Mouse (Mus musculus) CH12.LX (cell line): ENCODE results near the gene Oxsr1. TPM values are rescaled to one million over a fixed set of nuclear protein-coding genes. Genes with fewer than 3 reads are reported as not detected.

Experiments used
- DNase-seq: peaks from one replicate; pipeline ENCODE4 v3.0.0-alpha.2; 2013; ENCODE audit errors: extremely low read depth
- H3K27ac ChIP-seq: 2 replicates; pipeline ENCODE4 v1.5.1; 2012; ENCODE audit warnings: low read depth, mild to moderate bottlenecking, control low read depth, moderate library complexity; ENCODE audit not compliant: insufficient read depth
- H3K27me3 ChIP-seq: replicated peaks from 2 replicates; pipeline ENCODE3; 2012; ENCODE audit warnings: inconsistent platforms
- H3K36me3 ChIP-seq, 2 experiments: replicated peaks in 1 of 2; 2 replicates each; pipeline versions ENCODE3 to v1.6.1; 2012; ENCODE audit warnings: inconsistent platforms in 1 of 2, low read length in 1 of 2, mild to moderate bottlenecking in 1 of 2, mixed read lengths in 1 of 2, moderate library complexity in 1 of 2; ENCODE audit not compliant: control insufficient read depth in 1 of 2, insufficient read depth in 1 of 2
- H3K4me1 ChIP-seq, 2 experiments: 2 replicates each; pipeline ENCODE4 v1.6.1; 2012; ENCODE audit warnings: inconsistent platforms in 1 of 2, moderate library complexity in 1 of 2; ENCODE audit not compliant: insufficient read depth in 2 of 2, control insufficient read depth in 1 of 2
- H3K4me2 ChIP-seq: 2 replicates; pipeline ENCODE4 v1.6.1; 2012; ENCODE audit warnings: low read depth, mild to moderate bottlenecking, control low read depth; ENCODE audit not compliant: poor library complexity, insufficient read depth, severe bottlenecking
- H3K4me3 ChIP-seq, 3 experiments: fragments of 150-350 bp in 1 of 3; sonication (generic) in 1 of 3; replicated peaks in 1 of 3; 2 replicates each; pipeline versions ENCODE3 to v1.5.1; 2011 to 2012; ENCODE audit warnings: low read depth in 2 of 3, low read length in 2 of 3, mild to moderate bottlenecking in 2 of 3, moderate library complexity in 2 of 3, control low read depth in 1 of 3, improper control_type of control experiment in 1 of 3, inconsistent platforms in 1 of 3, mixed read lengths in 1 of 3; ENCODE audit not compliant: poor library complexity in 1 of 3
- H3K79me2 ChIP-seq: replicated peaks from 2 replicates; pipeline ENCODE4 v1.6.1; 2012; ENCODE audit warnings: mild to moderate bottlenecking, moderate library complexity; ENCODE audit not compliant: control insufficient read depth, poor library complexity, insufficient read depth, severe bottlenecking; ENCODE audit errors: extremely low read depth
- H3K9ac ChIP-seq: 2 replicates; pipeline ENCODE4 v1.6.1; 2012; ENCODE audit warnings: low read depth, mild to moderate bottlenecking, control low read depth, moderate library complexity; ENCODE audit not compliant: insufficient read depth
- H3K9me3 ChIP-seq: replicated peaks from 2 replicates; pipeline ENCODE3; 2012; ENCODE audit warnings: low read length, inconsistent platforms, mixed read lengths
- BHLHE40 ChIP-seq: IDR thresholded peaks from 2 replicates; pipeline ENCODE4 v1.6.1; 2011; ENCODE audit warnings: mild to moderate bottlenecking, low read depth, low read length, improper control_type of control experiment
- EP300 ChIP-seq: IDR thresholded peaks from 2 replicates; pipeline ENCODE4 v1.6.1; 2011; ENCODE audit warnings: low read length, improper control_type of control experiment
- JUN ChIP-seq: IDR thresholded peaks from 2 replicates; pipeline ENCODE4 v1.6.1; 2011; ENCODE audit warnings: low read depth, mild to moderate bottlenecking, low read length, improper control_type of control experiment, moderate library complexity; ENCODE audit not compliant: insufficient read depth
- MAFK ChIP-seq: IDR thresholded peaks from 2 replicates; pipeline ENCODE4 v1.6.1; 2011; ENCODE audit warnings: low read length, improper control_type of control experiment; ENCODE audit not compliant: insufficient replicate concordance
- MAZ ChIP-seq: IDR thresholded peaks from 2 replicates; pipeline ENCODE4 v1.6.1; 2012; ENCODE audit warnings: low read depth, mild to moderate bottlenecking, inconsistent platforms, low read length, improper control_type of control experiment, moderate library complexity
- MXI1 ChIP-seq: IDR thresholded peaks from 2 replicates; pipeline ENCODE4 v1.6.1; 2011; ENCODE audit warnings: mild to moderate bottlenecking, low read depth, low read length, improper control_type of control experiment
- PAX5 ChIP-seq: IDR thresholded peaks from 2 replicates; pipeline ENCODE4 v1.6.1; 2012; ENCODE audit warnings: low read length, inconsistent platforms, mixed read lengths
- POLR2A ChIP-seq: IDR thresholded peaks from 2 replicates; pipeline ENCODE4 v1.6.1; 2011; ENCODE audit warnings: low read depth, mild to moderate bottlenecking, improper control_type of control experiment, low read length
- POLR2AphosphoS2 ChIP-seq: IDR thresholded peaks from 2 replicates; pipeline ENCODE4 v1.6.1; 2011; ENCODE audit warnings: low read depth, low read length, improper control_type of control experiment
- RAD21 ChIP-seq: IDR thresholded peaks from 2 replicates; pipeline ENCODE4 v1.6.1; 2011; ENCODE audit warnings: low read depth, mild to moderate bottlenecking, low read length, improper control_type of control experiment, moderate library complexity
- SMC3 ChIP-seq: IDR thresholded peaks from 2 replicates; pipeline ENCODE4 v1.6.1; 2011; ENCODE audit warnings: low read depth, low read length, improper control_type of control experiment
- TBP ChIP-seq: conservative IDR thresholded peaks from 2 replicates; pipeline ENCODE4 v1.6.1; 2011; ENCODE audit warnings: low read depth, low read length, improper control_type of control experiment
- TCF12 ChIP-seq: IDR thresholded peaks from 2 replicates; pipeline ENCODE4 v1.6.1; 2014; ENCODE audit warnings: low read depth, mild to moderate bottlenecking, inconsistent platforms, low read length, improper control_type of control experiment
- ZC3H11A ChIP-seq: IDR thresholded peaks from 2 replicates; pipeline ENCODE4 v1.6.1; 2012; ENCODE audit warnings: low read depth, mild to moderate bottlenecking, inconsistent platforms, low read length, improper control_type of control experiment
- ZMIZ1 ChIP-seq: IDR thresholded peaks from 2 replicates; pipeline ENCODE4 v1.6.1; 2012; ENCODE audit warnings: low read depth, mild to moderate bottlenecking, inconsistent platforms, low read length, improper control_type of control experiment
- ZNF384 ChIP-seq: IDR thresholded peaks from 2 replicates; pipeline ENCODE4 v1.6.1; 2012; ENCODE audit warnings: low read depth, low read length, improper control_type of control experiment, inconsistent platforms
- dilution Hi-C: fragments of 300-500 bp; cut with MboI; formaldehyde crosslinking; loops from 2 replicates; pipeline ENCODE4 v1.14.3; 2020; ENCODE audit warnings: low sequenced_read_pairs; ENCODE audit not compliant: extremely low pct_unique_long_range_greater_than_20kb, extremely low pct_ligation_motif_present
- in situ Hi-C: fragments of 300-500 bp; cut with MboI; formaldehyde crosslinking; loops from 3 replicates; pipeline ENCODE4 v1.14.3; 2019; ENCODE audit warnings: low sequenced_read_pairs, low pct_ligation_motif_present, low pct_unique_long_range_greater_than_20kb, mixed read lengths
- polyA plus RNA-seq: library from polyadenylated mRNA; unstranded; fragments of >175 nt; gene quantifications from 2 replicates; pipeline ENCODE4 v1.2.1, GENCODE M21; 2012; ENCODE audit warnings: low read depth; ENCODE audit not compliant: insufficient read length
- total RNA-seq, 2 experiments: library from RNA; depleted of rRNA; stranded (reverse); fragments of 300-350 nt in 1 of 2; fragments of >200 nt in 1 of 2; gene quantifications; 2 replicates each; pipeline ENCODE4 v1.2.3; 2012 to 2014

The Oxsr1 gene
- total and polyA plus RNA-seq, 3 experiments = 22.1 to 36.1 (median 33.3) TPM

DNA sequence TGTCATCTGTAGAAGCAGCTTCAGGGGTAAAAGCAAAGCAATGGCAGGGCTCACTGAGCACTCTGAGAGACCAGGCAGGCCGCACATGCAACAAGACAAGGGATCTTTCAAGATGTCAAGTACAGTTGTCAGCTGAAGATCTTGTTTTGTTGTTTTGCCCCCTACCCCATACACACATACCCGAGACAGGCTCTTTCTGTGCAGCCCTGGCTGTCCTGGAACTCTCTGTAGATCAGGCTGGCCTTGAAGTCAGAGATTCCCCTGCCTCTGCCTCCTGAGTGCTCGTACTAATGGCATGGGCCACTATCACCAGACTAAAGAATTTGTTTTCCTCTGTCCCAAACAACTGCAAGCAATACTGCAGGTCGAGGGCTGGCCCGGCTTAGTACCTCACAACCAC, 44.2 kb downstream of the Oxsr1 start:
- DNase-seq = no peak
- dilution Hi-C loops = no loop called here
- peaks cover 0 to 21% of the 10 kb centered on the region in 2 experiments; a peak in 2 of 4 replicates for H3K4me1 ChIP-seq
- in situ Hi-C loops = no loop called here
- H3K9me3 ChIP-seq = no peaks in the 10 kb centered on the region
- no peak overlapping the region for H3K27ac ChIP-seq
- H3K4me3 ChIP-seq = no peak overlapping the region
- TF ChIP-seq PAX5 = no peak
- H3K27me3 ChIP-seq = no peaks in the 10 kb centered on the region
- H3K9ac ChIP-seq = no peak overlapping the region
- no peak overlapping the region for H3K4me2 ChIP-seq
- H3K79me2 ChIP-seq = no peaks in the 10 kb centered on the region
- H3K36me3 ChIP-seq = peaks cover 15 to 50% of the 10 kb centered on the region in 2 experiments

DNA sequence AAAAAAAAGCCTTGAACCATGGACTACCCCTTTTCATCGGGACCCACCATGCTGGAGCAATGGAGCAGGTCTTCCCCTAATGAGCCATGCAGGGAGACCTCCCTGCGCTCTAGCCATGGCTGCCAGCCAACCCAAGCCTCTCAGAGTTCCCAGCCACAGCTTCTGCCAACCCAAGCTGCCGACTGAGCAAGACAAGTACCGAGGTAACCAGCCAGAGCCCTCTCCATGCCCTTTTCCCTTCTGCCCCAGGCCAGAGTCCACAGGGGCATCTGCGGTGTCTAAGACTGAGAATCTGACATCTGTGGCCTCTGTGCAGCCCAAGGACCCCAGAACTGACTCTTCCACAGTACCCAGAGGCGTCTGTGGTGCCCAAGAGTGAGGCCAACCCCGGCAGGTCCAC, 45.9 kb downstream of the Oxsr1 start:
- no peaks in the 10 kb centered on the region for H3K79me2 ChIP-seq
- dilution Hi-C loops (no loop called here), in situ Hi-C loops (no loop called here)
- H3K27me3 ChIP-seq = no peaks in the 10 kb centered on the region
- H3K9ac ChIP-seq = no peak overlapping the region
- H3K4me2 ChIP-seq = no peak overlapping the region
- H3K4me3 ChIP-seq = no peak overlapping the region
- no peak for DNase-seq
- H3K4me1 ChIP-seq = peaks cover 3 to 34% of the 10 kb centered on the region in 2 experiments; a peak in 2 of 4 replicates
- H3K9me3 ChIP-seq = no peaks in the 10 kb centered on the region
- TF ChIP-seq EP300 (no peak), POLR2A (no peak), RAD21 (no peak), ZC3H11A (no peak), SMC3 (no peak), POLR2AphosphoS2 (no peak), ZNF384 (no peak), PAX5 (no peak), ZMIZ1 (no peak), MAZ (no peak), TCF12 (no peak), MXI1 (no peak), TBP (no peak), MAFK (no peak), BHLHE40 (no peak), JUN (no peak)
- no peak overlapping the region for H3K27ac ChIP-seq
- peaks cover 11 to 48% of the 10 kb centered on the region in 2 experiments for H3K36me3 ChIP-seq
